Mouse (Mus musculus) bone marrow, adult 2 months (tissue): ENCODE measurements around the gene Gm340.

Experiments
- CTCF ChIP-seq: fragments of 200-500 bp; IDR thresholded peaks from 2 replicates; pipeline ENCODE4 v1.5.1; 2011; ENCODE audit warnings: low read length, control low read depth; ENCODE audit not compliant: control insufficient read depth, insufficient read depth
- POLR2A ChIP-seq: fragments of 200-500 bp; IDR thresholded peaks from 2 replicates; pipeline ENCODE4 v1.6.1; 2011; ENCODE audit warnings: low read depth, mild to moderate bottlenecking, control low read depth, low read length, borderline replicate concordance; ENCODE audit not compliant: control insufficient read depth

GRCm38 (mm10) chr19:41597170-41597894 lies 15.2 kb downstream of the Gm340 start:
- TF ChIP-seq CTCF (no peak), POLR2A (no peak)
